Comparison of ENCODE assay signal across 9 mouse cellular contexts in genomic region chr16:10358010-10358934, GRCm38 (mm10). TPM values are rescaled to one million over a fixed set of nuclear protein-coding genes. Genes with fewer than 3 reads are reported as not detected.
DNase-seq lines count a peak whose midpoint lies in the region; ATAC-seq and TF ChIP-seq lines count a peak whose summit lies in the region.
"Had no signal": no experiment of that assay in that cellular context is flagged by ENCODE, and none has a peak within 500 bp of the region (broad histone marks: within the 10 kb centered on the region; RNA-seq: fewer than 3 reads in every experiment).

No protein-coding gene starts in this region.

- H3K4me1 ChIP-seq in embryonic facial prominence, embryonic 11.5 days (ENCODE audit: control insufficient read depth, insufficient read depth, low read length): no peaks in the 10 kb centered on the region
- H3K4me1 ChIP-seq in intestine, embryonic 14.5 days (replicated peaks; ENCODE audit: control insufficient read depth, insufficient read depth, low read length): peaks cover 7% of the 10 kb centered on the region
- peaks cover 8% of the 10 kb centered on the region for H3K4me1 ChIP-seq in liver, embryonic 16.5 days (ENCODE audit: control insufficient read depth, low read depth, low read length)
- H3K4me1 ChIP-seq in neural tube, embryonic 12.5 days: peaks cover 5% of the 10 kb centered on the region; the same call in 1 of the 2 replicates

- TF ChIP-seq CTCF in layer of hippocampus, adult 2 months (conservative IDR thresholded peaks at IDR 0.05): no peak

- ATAC-seq in embryonic facial prominence, embryonic 11.5 days (replicated peaks; ENCODE audit: insufficient number of reproducible peaks, low FRiP score, low TSS enrichment, low read depth): peak; percentile 82
- peak; percentile 92 for ATAC-seq in intestine, embryonic 14.5 days (replicated peaks; ENCODE audit: low FRiP score, low TSS enrichment, low read depth)
- peak; percentile 96 for ATAC-seq in liver, embryonic 16.5 days (ENCODE audit: low read depth)
- ATAC-seq in neural tube, embryonic 12.5 days (ENCODE audit: low FRiP score, low read depth): peak; percentile 92

- no peaks in the 10 kb centered on the region for H3K36me3 ChIP-seq in embryonic facial prominence, embryonic 11.5 days (replicated peaks; ENCODE audit: control insufficient read depth, insufficient read depth, low read depth, low read length)
- H3K36me3 ChIP-seq in intestine, embryonic 14.5 days (ENCODE audit: control insufficient read depth, insufficient read depth, low read length): no peaks in the 10 kb centered on the region
- H3K36me3 ChIP-seq in liver, embryonic 16.5 days (ENCODE audit: control insufficient read depth, insufficient read depth): no peaks in the 10 kb centered on the region
- no peaks in the 10 kb centered on the region for H3K36me3 ChIP-seq in neural tube, embryonic 12.5 days
- H3K36me3 ChIP-seq: G1E had no signal

- no peak overlapping the region for H3K9ac ChIP-seq in embryonic facial prominence, embryonic 11.5 days (replicated peaks; ENCODE audit: low read length)
- no peak overlapping the region for H3K9ac ChIP-seq in intestine, embryonic 14.5 days (ENCODE audit: low read length)
- no peak overlapping the region; the same call in 1 of the 2 replicates for H3K9ac ChIP-seq in liver, embryonic 16.5 days (ENCODE audit: low read depth, low read length)
- H3K9ac ChIP-seq in neural tube, embryonic 12.5 days: no peak overlapping the region

- H3K27ac ChIP-seq in embryonic facial prominence, embryonic 11.5 days (replicated peaks; ENCODE audit: low read depth, low read length): no peak overlapping the region
- H3K27ac ChIP-seq in intestine, embryonic 14.5 days (ENCODE audit: low read depth): no peak overlapping the region
- H3K27ac ChIP-seq in liver, embryonic 16.5 days (ENCODE audit: low read length): no peak overlapping the region
- no peak overlapping the region for H3K27ac ChIP-seq in neural tube, embryonic 12.5 days
- H3K27ac ChIP-seq in layer of hippocampus, adult 2 months: no peak overlapping the region

- 16% methylated on average over 30 of the region's 30 CpGs for WGBS in embryonic facial prominence, embryonic 11.5 days
- 15% methylated on average over 30 of the region's 30 CpGs for WGBS in intestine, embryonic 14.5 days
- 11% methylated on average over 29 of the region's 30 CpGs for WGBS in liver, embryonic 16.5 days (ENCODE audit: insufficient replicate concordance)
- WGBS in neural tube, embryonic 12.5 days: 15% methylated on average over 30 of the region's 30 CpGs

- H3K27me3 ChIP-seq in embryonic facial prominence, embryonic 11.5 days (ENCODE audit: control insufficient read depth, insufficient read depth, low read length): no peaks in the 10 kb centered on the region
- no peaks in the 10 kb centered on the region for H3K27me3 ChIP-seq in intestine, embryonic 14.5 days (replicated peaks; ENCODE audit: control insufficient read depth, insufficient read depth, low read length)
- H3K27me3 ChIP-seq in liver, embryonic 16.5 days (ENCODE audit: control insufficient read depth, insufficient read depth, low read depth, low read length): no peaks in the 10 kb centered on the region
- no peaks in the 10 kb centered on the region for H3K27me3 ChIP-seq in neural tube, embryonic 12.5 days (replicated peaks)

- 0 out of 2 replicates have a peak overlapping the region, but pooled peaks have one; percentile 2 for H3K4me3 ChIP-seq in embryonic facial prominence, embryonic 11.5 days (ENCODE audit: low read depth, low read length)
- peak overlapping the region; percentile 13; the same call in 1 of the 2 replicates for H3K4me3 ChIP-seq in intestine, embryonic 14.5 days (ENCODE audit: low read depth, low read length)
- 0 out of 2 replicates have a peak overlapping the region, but pooled peaks have one; percentile 1 for H3K4me3 ChIP-seq in liver, embryonic 16.5 days (ENCODE audit: low read depth, low read length)
- H3K4me3 ChIP-seq in neural tube, embryonic 12.5 days: peak overlapping the region; percentile 18; the same call in 1 of the 2 replicates
- H3K4me3 ChIP-seq in layer of hippocampus, adult 2 months: no peak overlapping the region

- peak overlapping the region; percentile 35 for H3K4me2 ChIP-seq in embryonic facial prominence, embryonic 11.5 days (ENCODE audit: low read depth, low read length)
- peak overlapping the region; percentile 51 for H3K4me2 ChIP-seq in intestine, embryonic 14.5 days (ENCODE audit: low read length)
- H3K4me2 ChIP-seq in liver, embryonic 16.5 days (ENCODE audit: low read depth, low read length): peak overlapping the region; percentile 47
- peak overlapping the region; percentile 57 for H3K4me2 ChIP-seq in neural tube, embryonic 12.5 days (replicated peaks)

- no peaks in the 10 kb centered on the region for H3K9me3 ChIP-seq in embryonic facial prominence, embryonic 11.5 days (replicated peaks; ENCODE audit: control insufficient read depth, low read length)
- H3K9me3 ChIP-seq in intestine, embryonic 14.5 days (ENCODE audit: control insufficient read depth, low read length): no peaks in the 10 kb centered on the region
- H3K9me3 ChIP-seq in liver, embryonic 16.5 days (replicated peaks; ENCODE audit: control insufficient read depth, low read length): no peaks in the 10 kb centered on the region
- no peaks in the 10 kb centered on the region for H3K9me3 ChIP-seq in neural tube, embryonic 12.5 days
- H3K9me3 ChIP-seq: G1E had no signal

- DNase-seq in gastrocnemius, postnatal 10 days: peak; percentile 20
- no peak for DNase-seq in gastrocnemius, postnatal 25 days
- DNase-seq in embryonic facial prominence, embryonic 11.5 days (ENCODE audit: low spot score): peak; percentile 84
- DNase-seq in intestine, embryonic 14.5 days (ENCODE audit: low spot score): peak; percentile 83
- DNase-seq in urinary bladder, postnatal 25 days (ENCODE audit: low spot score): peak; percentile 67
- DNase-seq in layer of hippocampus, adult 2 months (ENCODE audit: low spot score in 2 of 2): no peak

RNA-seq across cellular contexts. Expression of gene Tekt5, which starts 37.0 kb away (rescaled TPM):
- total RNA-seq in gastrocnemius, postnatal 10 days (2021): under 1 TPM; 0.23 to 0.31 TPM
- total RNA-seq in gastrocnemius, postnatal 25 days (2021): not detected
- polyA plus RNA-seq in embryonic facial prominence, embryonic 11.5 days (2014; fragmentation: Nextera tagmentation; extraction: Ambion mirVana): 0.11 and 0.15 TPM in 2 replicates
- 0.19 and 0.28 TPM in 2 replicates for polyA plus RNA-seq in intestine, embryonic 14.5 days (2014; fragmentation: Nextera tagmentation; extraction: Ambion mirVana)
- polyA plus RNA-seq in liver, embryonic 16.5 days (2015; fragmentation: Nextera tagmentation; extraction: Ambion mirVana): 0.11 and 0.17 TPM in 2 replicates
- polyA plus RNA-seq in neural tube, embryonic 12.5 days (2016; fragmentation: Nextera tagmentation; extraction: Ambion mirVana): 0.65 and 0.82 TPM in 2 replicates
- total RNA-seq in layer of hippocampus, adult 2 months (2021): 1 to 10 TPM; 6.1 to 7.4 TPM

RNA-seq across cellular contexts. Expression of gene Emp2, which starts 44.5 kb away (rescaled TPM):
- 10 to 100 TPM; 12.3 to 14.4 TPM for total RNA-seq in gastrocnemius, postnatal 10 days (2021)
- total RNA-seq in gastrocnemius, postnatal 25 days (2021): 1 to 10 TPM; 5.7 to 7.8 TPM
- 4.8 and 5.0 TPM in 2 replicates for polyA plus RNA-seq in embryonic facial prominence, embryonic 11.5 days (2014; fragmentation: Nextera tagmentation; extraction: Ambion mirVana)
- 21.4 and 24.0 TPM in 2 replicates for polyA plus RNA-seq in intestine, embryonic 14.5 days (2014; fragmentation: Nextera tagmentation; extraction: Ambion mirVana)
- polyA plus RNA-seq in liver, embryonic 16.5 days (2015; fragmentation: Nextera tagmentation; extraction: Ambion mirVana): 5.8 and 6.7 TPM in 2 replicates
- 2.5 TPM in 2 replicates for polyA plus RNA-seq in neural tube, embryonic 12.5 days (2016; fragmentation: Nextera tagmentation; extraction: Ambion mirVana)
- 10 to 100 TPM; 14.4 to 16.4 TPM for total RNA-seq in layer of hippocampus, adult 2 months (2021)
- polyA plus RNA-seq: G1E had no signal

RNA-seq across cellular contexts. Expression of gene Nubp1, which starts 53.5 kb away (rescaled TPM):
- total RNA-seq in gastrocnemius, postnatal 10 days (2021): 1 to 10 TPM; 7.8 to 8.5 TPM
- total RNA-seq in gastrocnemius, postnatal 25 days (2021): 1 to 10 TPM; 6.3 to 6.6 TPM
- 75.0 and 75.6 TPM in 2 replicates for polyA plus RNA-seq in embryonic facial prominence, embryonic 11.5 days (2014; fragmentation: Nextera tagmentation; extraction: Ambion mirVana)
- polyA plus RNA-seq in intestine, embryonic 14.5 days (2014; fragmentation: Nextera tagmentation; extraction: Ambion mirVana): 71.6 and 74.2 TPM in 2 replicates
- polyA plus RNA-seq in liver, embryonic 16.5 days (2015; fragmentation: Nextera tagmentation; extraction: Ambion mirVana): 23.9 and 26.4 TPM in 2 replicates
- polyA plus RNA-seq in neural tube, embryonic 12.5 days (2016; fragmentation: Nextera tagmentation; extraction: Ambion mirVana): 54.3 and 55.5 TPM in 2 replicates
- 10 to 100 TPM; 15.5 to 17.8 TPM for total RNA-seq in layer of hippocampus, adult 2 months (2021)

Comparison
In these comparisons a context has a peak if more than half of its experiments do, and no peak if none do; other contexts are left out.
1. DNase-seq: peak in gastrocnemius, postnatal 10 days (single experiment), embryonic facial prominence, embryonic 11.5 days (single experiment), intestine, embryonic 14.5 days (single experiment) and urinary bladder, postnatal 25 days (single experiment); none in gastrocnemius, postnatal 25 days (single experiment) and layer of hippocampus, adult 2 months (0 of 2).
2. Peak in every context shown above with its lines, with median percentiles within 50 percentile points of each other: ATAC-seq and H3K4me2 ChIP-seq.